Mouse (Mus musculus) c-Kit-positive CD71-positive TER-119-positive erythroid progenitor cells, embryonic 14.5 days (primary cell): ENCODE data around the gene Krtap6-5.
"Not testable (repeated sequence)": the region's sequence is repeated elsewhere in the genome, so short reads cannot be mapped to it uniquely, and the experiment has no call there.

Experiments
- DNase-seq: peaks from one replicate; pipeline ENCODE4 v3.0.0-alpha.2; 2013; ENCODE audit warnings: low spot score

Gene Krtap6-5

GRCm38 (mm10) chr16:89047783-89048182 is at the start of gene Krtap6-5:
Gene Krtap6-5 (minus strand): TSS chr16:89047883.
- DNase-seq, result no peak

GRCm38 (mm10) chr16:89071041-89071440 is 23.4 kb upstream of the Krtap6-5 start:
- DNase-seq, result peak; percentile 3

GRCm38 (mm10) chr16:89063902-89064301 is 16.2 kb upstream of the Krtap6-5 start, which contains the start of gene 1110025L11Rik:
Gene 1110025L11Rik (minus strand): TSS chr16:89064002.
- not testable (repeated sequence) for DNase-seq

DNA sequence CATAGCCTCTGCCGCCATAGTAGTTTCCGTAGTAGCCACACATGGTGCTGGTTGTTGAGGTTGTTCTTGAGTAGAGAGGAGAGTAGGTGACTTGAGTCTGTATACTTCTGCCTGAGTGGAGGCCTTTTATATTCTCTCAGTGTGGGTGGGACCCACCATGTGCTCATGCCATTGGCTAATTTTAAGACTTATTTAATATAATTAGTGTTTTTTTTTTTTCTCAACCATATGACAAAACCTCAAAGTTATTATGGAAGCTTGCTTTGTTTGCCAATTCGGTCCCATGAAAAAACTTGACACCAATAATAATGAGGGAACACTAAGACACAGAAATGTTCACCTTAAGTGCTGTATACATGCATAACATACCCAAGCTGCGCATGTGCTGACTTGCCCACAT is 6.3 kb downstream of the Krtap6-5 start, which contains the start of gene Gm10228:
Gene Gm10228 (minus strand): TSS at position 101 of the 400 bp plus-strand sequence.
- not testable (repeated sequence) for DNase-seq

GRCm38 (mm10) chr16:89031399-89031798 is 16.3 kb downstream of the Krtap6-5 start, which contains the start of gene Krtap6-1:
Gene Krtap6-1 (plus strand): TSS chr16:89031699.
- DNase-seq, result not testable (repeated sequence)

DNA sequence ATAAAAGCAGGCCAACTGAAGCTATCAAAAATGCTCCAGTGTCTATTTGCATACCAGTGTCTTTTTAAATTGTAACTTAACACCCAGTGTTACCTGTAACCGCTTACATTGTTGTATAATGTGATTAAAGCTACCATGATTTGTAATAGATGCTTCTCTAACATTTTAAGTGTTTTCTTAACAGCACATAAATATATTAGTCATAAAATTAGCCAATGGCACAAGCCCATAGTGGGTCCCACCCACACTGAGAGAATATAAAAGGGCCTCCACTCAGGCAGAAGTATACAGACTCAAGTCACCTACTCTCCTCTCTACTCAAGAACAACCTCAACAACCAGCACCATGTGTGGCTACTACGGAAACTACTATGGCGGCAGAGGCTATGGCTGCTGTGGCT is 32.7 kb downstream of the Krtap6-5 start, which contains the start of gene Gm10229:
Gene Gm10229 (plus strand): TSS at position 301 of the 400 bp plus-strand sequence.
- not testable (repeated sequence) for DNase-seq

DNA sequence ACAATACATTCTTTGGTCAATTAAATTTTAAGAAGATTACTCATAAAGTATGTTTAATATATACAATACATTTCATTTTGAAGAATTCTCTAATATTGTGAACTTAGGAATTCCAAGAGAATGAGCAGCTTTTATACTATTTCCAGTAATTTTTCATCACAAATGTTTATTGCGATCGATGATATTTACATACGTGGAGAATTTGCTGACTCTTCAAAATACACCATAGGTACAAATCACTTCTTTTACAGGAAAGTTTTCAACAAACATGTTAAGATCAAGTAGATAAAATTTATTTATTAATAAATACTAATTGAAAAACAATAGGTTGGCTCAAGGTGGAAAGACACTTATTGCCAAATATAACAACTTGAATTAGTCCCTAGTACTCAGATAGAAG is 33.7 kb downstream of the Krtap6-5 start:
- no peak for DNase-seq

DNA sequence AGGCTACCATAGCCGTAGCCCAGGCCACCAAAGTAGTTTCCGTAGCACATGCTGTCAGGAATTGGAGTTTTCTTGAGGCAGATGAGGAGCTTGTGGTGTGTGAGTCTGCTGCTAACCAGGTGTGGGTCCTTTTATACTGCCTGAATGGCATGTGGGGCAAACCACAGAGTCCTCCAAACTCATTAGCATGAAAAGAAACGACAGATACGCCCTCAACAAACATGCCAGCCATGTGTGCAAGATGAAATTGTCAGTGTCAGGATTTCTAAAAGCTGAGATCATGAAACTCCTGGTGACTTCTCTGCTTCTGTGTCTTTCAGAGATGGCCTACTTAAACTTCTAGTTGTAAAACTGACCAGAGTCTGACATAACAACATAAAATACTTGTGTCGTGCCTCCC is 37.0 kb downstream of the Krtap6-5 start, which contains the start of gene Krtap22-2:
Gene Krtap22-2 (minus strand): TSS at position 101 of the 400 bp plus-strand sequence.
- DNase-seq, result no peak
